Mouse (Mus musculus): ENCODE data around the gene Cops3. TPM values are rescaled to one million over a fixed set of nuclear protein-coding genes. Genes with fewer than 3 reads are reported as not detected.
A peak's percentile ranks its signal among the peaks of the same experiment; 100 is the strongest.
"Not testable (repeated sequence)": the region's sequence is repeated elsewhere in the genome, so short reads cannot be mapped to it uniquely, and the experiment has no call there.

Cops3 gene
- polyA plus RNA-seq, 1 experiment from 2014 or later: 180 TPM

- ATAC-seq (ENCODE audit: low read depth) (no peak), DNase-seq (ENCODE audit: low spot score) (no peak)
- H3K27me3 ChIP-seq (replicated peaks; ENCODE audit: control insufficient read depth, insufficient read depth, low read length): no peaks in the 10 kb centered on the region
- no peaks in the 10 kb centered on the region for H3K4me1 ChIP-seq (ENCODE audit: control insufficient read depth, insufficient read depth, low read length)
- no peak overlapping the region for H3K4me2 ChIP-seq (ENCODE audit: low read depth, low read length)
- H3K4me3 ChIP-seq (ENCODE audit: low read depth, low read length): no peak overlapping the region
- H3K9ac ChIP-seq (ENCODE audit: low read depth, low read length): no peak overlapping the region
- no peaks in the 10 kb centered on the region for H3K9me3 ChIP-seq (ENCODE audit: control insufficient read depth, low read length)
- H3K36me3 ChIP-seq (ENCODE audit: control insufficient read depth, insufficient read depth, low read length): peaks cover 4% of the 10 kb centered on the region; the same call in 1 of the 2 replicates
- H3K27ac ChIP-seq (replicated peaks; ENCODE audit: low read depth, low read length): no peak overlapping the region
- WGBS: 60% methylated on average over 3 of the region's 3 CpGs
Observed at GRCm38 (mm10) chr11:59852865-59853264, 13.2 kb upstream of the Cops3 start.

- 0% methylated on average over 31 of the region's 69 CpGs for WGBS
- Histone ChIP-seq H3K4me2 (ENCODE audit: low read depth, low read length) (peak overlapping the region; percentile 70), H3K36me3 (ENCODE audit: control insufficient read depth, insufficient read depth, low read length) (no peaks in the 10 kb centered on the region; the same call in 1 of the 2 replicates), H3K27ac (replicated peaks; ENCODE audit: low read depth, low read length) (peak overlapping the region; percentile 91), H3K4me1 (ENCODE audit: control insufficient read depth, insufficient read depth, low read length) (no peaks in the 10 kb centered on the region), H3K4me3 (ENCODE audit: low read depth, low read length) (peak overlapping the region; percentile 80), H3K27me3 (replicated peaks; ENCODE audit: control insufficient read depth, insufficient read depth, low read length) (no peaks in the 10 kb centered on the region), H3K9me3 (ENCODE audit: control insufficient read depth, low read length) (no peaks in the 10 kb centered on the region), H3K9ac (ENCODE audit: low read depth, low read length) (peak overlapping the region; percentile 93)
- DNase-seq (ENCODE audit: low spot score): peak; percentile 77
- peak; percentile 91 for ATAC-seq (ENCODE audit: low read depth)
Observed at GRCm38 (mm10) chr11:59847891-59848884, 8.6 kb upstream of the Cops3 start.

- Histone ChIP-seq H3K27me3 (replicated peaks; ENCODE audit: control insufficient read depth, insufficient read depth, low read length) (no peaks in the 10 kb centered on the region), H3K4me1 (ENCODE audit: control insufficient read depth, insufficient read depth, low read length) (no peaks in the 10 kb centered on the region), H3K36me3 (ENCODE audit: control insufficient read depth, insufficient read depth, low read length) (no peaks in the 10 kb centered on the region), H3K4me2 (ENCODE audit: low read depth, low read length) (peak overlapping the region; percentile 70), H3K27ac (replicated peaks; ENCODE audit: low read depth, low read length) (no peak overlapping the region), H3K9me3 (ENCODE audit: control insufficient read depth, low read length) (no peaks in the 10 kb centered on the region), H3K4me3 (ENCODE audit: low read depth, low read length) (peak overlapping the region; percentile 80), H3K9ac (ENCODE audit: low read depth, low read length) (no peak overlapping the region)
- WGBS: 13% methylated on average over 2 of the region's 2 CpGs
- DNase-seq (ENCODE audit: low spot score) (peak; percentile 75), ATAC-seq (ENCODE audit: low read depth) (no peak)
Observed at GRCm38 (mm10) chr11:59847131-59847530, 7.5 kb upstream of the Cops3 start.

GRCm38 (mm10) chr11:59846311-59846710 is 6.7 kb upstream of the Cops3 start:
- no peaks in the 10 kb centered on the region for H3K4me1 ChIP-seq (ENCODE audit: control insufficient read depth, insufficient read depth, low read length)
- no peak overlapping the region for H3K27ac ChIP-seq (replicated peaks; ENCODE audit: low read depth, low read length)
- H3K27me3 ChIP-seq (replicated peaks; ENCODE audit: control insufficient read depth, insufficient read depth, low read length): no peaks in the 10 kb centered on the region
- H3K9me3 ChIP-seq (ENCODE audit: control insufficient read depth, low read length): no peaks in the 10 kb centered on the region
- H3K4me3 ChIP-seq (ENCODE audit: low read depth, low read length): no peak overlapping the region
- no peaks in the 10 kb centered on the region for H3K36me3 ChIP-seq (ENCODE audit: control insufficient read depth, insufficient read depth, low read length)
- H3K9ac ChIP-seq (ENCODE audit: low read depth, low read length): no peak overlapping the region
- no peak for ATAC-seq (ENCODE audit: low read depth)
- 96% methylated on average over 11 of the region's 11 CpGs for WGBS
- DNase-seq (ENCODE audit: low spot score): no peak
- H3K4me2 ChIP-seq (ENCODE audit: low read depth, low read length): no peak overlapping the region

GRCm38 (mm10) chr11:59839008-59839458 is 605 bp downstream of the Cops3 start, which contains the start of gene Nt5m:
Gene Nt5m (plus strand): TSS chr11:59839447.
- H3K4me3 ChIP-seq (ENCODE audit: low read depth, low read length): peak within 1 kb of the TSS; percentile 96
- peaks cover 14% of the 10 kb centered on the region for H3K4me1 ChIP-seq (ENCODE audit: control insufficient read depth, insufficient read depth, low read length)
- peak within 1 kb of the TSS; percentile 97 for H3K9ac ChIP-seq (ENCODE audit: low read depth, low read length)
- H3K9me3 ChIP-seq (ENCODE audit: control insufficient read depth, low read length): no peaks in the 10 kb centered on the region
- under 1% methylated on average over 16 of the region's 24 CpGs for WGBS
- DNase-seq (ENCODE audit: low spot score) (peak; percentile 97), ATAC-seq (ENCODE audit: low read depth) (peak; percentile 97)
- H3K27me3 ChIP-seq (replicated peaks; ENCODE audit: control insufficient read depth, insufficient read depth, low read length): no peaks in the 10 kb centered on the region
- peak within 1 kb of the TSS; percentile 99 for H3K27ac ChIP-seq (replicated peaks; ENCODE audit: low read depth, low read length)
- H3K36me3 ChIP-seq (ENCODE audit: control insufficient read depth, insufficient read depth, low read length): peaks cover 33% of the 10 kb centered on the region
- H3K4me2 ChIP-seq (ENCODE audit: low read depth, low read length): peak within 1 kb of the TSS; percentile 74

- H3K9ac ChIP-seq (ENCODE audit: low read depth, low read length): peak overlapping the region; percentile 97
- H3K4me2 ChIP-seq (ENCODE audit: low read depth, low read length): peak overlapping the region; percentile 74
- H3K9me3 ChIP-seq (ENCODE audit: control insufficient read depth, low read length): no peaks in the 10 kb centered on the region
- H3K4me1 ChIP-seq (ENCODE audit: control insufficient read depth, insufficient read depth, low read length): peaks cover 14% of the 10 kb centered on the region
- DNase-seq (ENCODE audit: low spot score) (no peak), ATAC-seq (ENCODE audit: low read depth) (no peak)
- peaks cover 39% of the 10 kb centered on the region for H3K36me3 ChIP-seq (ENCODE audit: control insufficient read depth, insufficient read depth, low read length)
- peak overlapping the region; percentile 96 for H3K4me3 ChIP-seq (ENCODE audit: low read depth, low read length)
- no peak overlapping the region for H3K27ac ChIP-seq (replicated peaks; ENCODE audit: low read depth, low read length)
- 54% methylated on average over 4 of the region's 4 CpGs for WGBS
- H3K27me3 ChIP-seq (replicated peaks; ENCODE audit: control insufficient read depth, insufficient read depth, low read length): no peaks in the 10 kb centered on the region
Observed at GRCm38 (mm10) chr11:59838426-59838825, 1.2 kb downstream of the Cops3 start.

- no CpG with 5 or more reads among the region's 1 CpGs for WGBS
- not testable (repeated sequence) for ATAC-seq (ENCODE audit: low read depth); H3K27me3 ChIP-seq (replicated peaks; ENCODE audit: control insufficient read depth, insufficient read depth, low read length); H3K9ac ChIP-seq (ENCODE audit: low read depth, low read length); H3K9me3 ChIP-seq (ENCODE audit: control insufficient read depth, low read length); DNase-seq (ENCODE audit: low spot score); H3K27ac ChIP-seq (replicated peaks; ENCODE audit: low read depth, low read length)
- Histone ChIP-seq H3K36me3 (ENCODE audit: control insufficient read depth, insufficient read depth, low read length) (peaks cover 45% of the 10 kb centered on the region), H3K4me2 (ENCODE audit: low read depth, low read length) (peak overlapping the region; percentile 74), H3K4me3 (ENCODE audit: low read depth, low read length) (0 out of 2 replicates have a peak overlapping the region, but pooled peaks have one; percentile 96), H3K4me1 (ENCODE audit: control insufficient read depth, insufficient read depth, low read length) (peaks cover 14% of the 10 kb centered on the region)
Observed at GRCm38 (mm10) chr11:59837789-59838188, 1.8 kb downstream of the Cops3 start.

- Histone ChIP-seq H3K4me1 (ENCODE audit: control insufficient read depth, insufficient read depth, low read length) (no peaks in the 10 kb centered on the region), H3K27me3 (replicated peaks; ENCODE audit: control insufficient read depth, insufficient read depth, low read length) (no peaks in the 10 kb centered on the region), H3K36me3 (ENCODE audit: control insufficient read depth, insufficient read depth, low read length) (peaks cover 98% of the 10 kb centered on the region), H3K4me3 (ENCODE audit: low read depth, low read length) (no peak overlapping the region), H3K27ac (replicated peaks; ENCODE audit: low read depth, low read length) (no peak overlapping the region), H3K4me2 (ENCODE audit: low read depth, low read length) (no peak overlapping the region), H3K9ac (ENCODE audit: low read depth, low read length) (no peak overlapping the region), H3K9me3 (ENCODE audit: control insufficient read depth, low read length) (no peaks in the 10 kb centered on the region)
- 88% methylated on average over 3 of the region's 3 CpGs for WGBS
- ATAC-seq (ENCODE audit: low read depth): no peak
- no peak for DNase-seq (ENCODE audit: low spot score)
Observed at GRCm38 (mm10) chr11:59821625-59822024, 18.0 kb downstream of the Cops3 start.
